In the genomic region with DNA sequence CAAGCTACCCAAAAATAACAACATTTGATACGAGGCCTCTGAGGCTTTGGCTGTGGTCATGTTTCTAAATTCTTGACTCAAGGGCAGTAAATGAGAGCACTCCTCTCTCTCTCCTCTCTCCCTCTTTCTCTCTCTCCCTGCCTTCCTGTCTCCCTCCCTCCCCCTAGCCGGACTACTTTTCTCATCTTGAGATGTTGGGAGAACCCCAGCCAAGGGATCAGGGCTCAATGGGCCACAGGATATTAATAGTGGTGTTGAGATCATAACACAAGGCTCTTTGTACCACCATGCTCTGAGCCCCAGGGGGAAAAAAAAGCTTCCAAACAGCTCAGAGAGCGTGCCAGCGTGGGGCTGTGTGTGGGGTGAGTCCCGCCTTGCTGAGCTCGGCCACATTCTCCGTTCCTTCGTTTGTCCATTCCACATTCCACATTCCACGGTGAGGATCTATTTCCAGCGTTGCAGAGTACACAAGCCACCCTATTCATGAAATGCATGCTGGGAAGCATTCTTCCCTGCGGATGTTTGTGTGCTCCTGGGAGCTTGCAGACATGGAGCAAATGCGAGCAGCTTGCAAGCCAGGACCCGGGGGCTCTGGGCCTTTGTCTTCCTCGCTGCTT, we compare ENCODE assay signal across 8 mouse cellular contexts. TPM values are rescaled to one million over a fixed set of nuclear protein-coding genes. Genes with fewer than 3 reads are reported as not detected.
A peak's percentile ranks its signal among the peaks of the same experiment; 100 is the strongest.
DNase-seq lines count a peak whose midpoint lies in the region; ATAC-seq and TF ChIP-seq lines count a peak whose summit lies in the region.

No protein-coding gene starts in this region.

- H3K36me3 ChIP-seq in hindbrain, embryonic 12.5 days = no peaks in the 10 kb centered on the region
- no peaks in the 10 kb centered on the region for H3K36me3 ChIP-seq in midbrain, postnatal 0 days (ENCODE audit: insufficient read depth, low read length)

- peak; percentile 29 for DNase-seq in adrenal gland, adult 2 months
- DNase-seq in adrenal gland, adult 8-10 months = no peak
- peak; percentile 88 for DNase-seq in brain, adult 2 months (ENCODE audit: low read depth, low spot score)
- peak; percentile 36 to 52 for DNase-seq in frontal cortex, postnatal 10 days (ENCODE audit: low spot score in 2 of 2)
- peak; percentile 56 to 69 for DNase-seq in left cerebral cortex, postnatal 25 days (ENCODE audit: low spot score in 2 of 2)
- peak; percentile 82 for DNase-seq in midbrain, postnatal 0 days (ENCODE audit: low spot score)
- no peak for DNase-seq in natural killer cell, adult 2 months (ENCODE audit: low spot score in 2 of 2)

- peaks cover 42% of the 10 kb centered on the region for H3K4me1 ChIP-seq in hindbrain, embryonic 12.5 days
- peaks cover 15% of the 10 kb centered on the region; the same call in 1 of the 2 replicates for H3K4me1 ChIP-seq in midbrain, postnatal 0 days (ENCODE audit: insufficient read depth, low read length)

- no peak overlapping the region for H3K4me3 ChIP-seq in hindbrain, embryonic 12.5 days
- H3K4me3 ChIP-seq in midbrain, postnatal 0 days (ENCODE audit: low read depth, low read length) = no peak overlapping the region

- H3K27ac ChIP-seq in hindbrain, embryonic 12.5 days = peak overlapping the region; percentile 82
- peak overlapping the region; percentile 52 for H3K27ac ChIP-seq in midbrain, postnatal 0 days (ENCODE audit: low read depth, low read length)

- intact Hi-C loops in left cerebral cortex, postnatal 25 days (cut with DNase I) = no loop called here

- H3K9ac ChIP-seq in hindbrain, embryonic 12.5 days = peak overlapping the region; percentile 35; the same call in 1 of the 2 replicates
- no peak overlapping the region for H3K9ac ChIP-seq in midbrain, postnatal 0 days (replicated peaks; ENCODE audit: low read length, poor library complexity, severe bottlenecking)

- no peaks in the 10 kb centered on the region for H3K9me3 ChIP-seq in hindbrain, embryonic 12.5 days (replicated peaks)
- H3K9me3 ChIP-seq in midbrain, postnatal 0 days (ENCODE audit: low read length) = no peaks in the 10 kb centered on the region

- H3K27me3 ChIP-seq in hindbrain, embryonic 12.5 days = no peaks in the 10 kb centered on the region
- no peaks in the 10 kb centered on the region for H3K27me3 ChIP-seq in midbrain, postnatal 0 days (ENCODE audit: insufficient read depth, low read length)

- H3K4me2 ChIP-seq in hindbrain, embryonic 12.5 days (replicated peaks) = peak overlapping the region; percentile 19
- H3K4me2 ChIP-seq in midbrain, postnatal 0 days (ENCODE audit: low read depth, low read length, poor library complexity, severe bottlenecking) = no peak overlapping the region

- TF ChIP-seq CTCF in midbrain, postnatal 0 days (IDR thresholded peaks at IDR 0.05) = no peak

- WGBS in hindbrain, embryonic 12.5 days = 8% methylated on average over 14 of the region's 14 CpGs
- 7% methylated on average over 14 of the region's 14 CpGs for WGBS in midbrain, postnatal 0 days

- peak; percentile 59 for ATAC-seq in hindbrain, embryonic 12.5 days (ENCODE audit: low FRiP score)
- peak; percentile 44; the same call in 1 of the 2 replicates for ATAC-seq in midbrain, postnatal 0 days (ENCODE audit: low FRiP score)

RNA-seq across cellular contexts. Expression of gene Irf2bp2, which starts 27.2 kb away (rescaled TPM):
- 10 to 100 TPM; 89.4 to 92.0 TPM for total RNA-seq in adrenal gland, adult 2 months (2021)
- polyA plus RNA-seq in adrenal gland, adult 2 months (2012; rRNA removed) = 111 and 120 TPM in 2 replicates
- total RNA-seq in adrenal gland, adult 8-10 months (2022) = 100 to 1,000 TPM in 2 of 4 experiments, 10 to 100 TPM in 2; 74.4 to 129 (median 98.9) TPM
- 8.8 and 9.6 TPM in 2 replicates for polyA plus RNA-seq in hindbrain, embryonic 12.5 days (2016; fragmentation: Nextera tagmentation; extraction: Ambion mirVana)
- total RNA-seq in left cerebral cortex, postnatal 25 days (2021) = 10 to 100 TPM; 55.5 to 62.7 TPM
- 81.3 and 88.2 TPM in 2 replicates for total RNA-seq in midbrain, postnatal 0 days (2014; rRNA removed)
- polyA plus RNA-seq in midbrain, postnatal 0 days (2015; fragmentation: Nextera tagmentation; extraction: Ambion mirVana) = 8.0 and 9.2 TPM in 2 replicates

Comparison
In these comparisons a context has a peak if more than half of its experiments do, and no peak if none do; other contexts are left out.
1. DNase-seq: peak in adrenal gland, adult 2 months (single experiment), brain, adult 2 months (single experiment), frontal cortex, postnatal 10 days (2 of 2), left cerebral cortex, postnatal 25 days (2 of 2) and midbrain, postnatal 0 days (single experiment); none in adrenal gland, adult 8-10 months (single experiment) and natural killer cell, adult 2 months (0 of 2).